In the genomic region with DNA sequence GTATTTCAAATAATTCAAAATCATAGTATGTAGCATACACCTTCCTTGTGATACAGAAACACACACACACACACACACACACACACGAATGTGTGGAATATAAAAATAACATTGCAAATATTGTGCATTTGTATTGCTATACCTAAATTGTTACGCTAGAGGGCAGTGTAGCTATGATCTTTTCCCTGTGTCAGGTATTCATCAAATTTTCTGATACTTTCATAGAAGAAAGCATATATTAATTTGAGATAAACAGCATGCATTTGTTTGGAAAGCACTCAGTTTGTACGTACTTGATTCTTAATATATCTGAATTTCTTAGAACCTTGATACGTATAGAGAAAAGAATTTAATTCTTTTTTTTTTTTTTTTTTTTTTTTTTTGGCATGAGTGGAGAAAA, we compare ENCODE assay signal across 9 mouse cellular contexts.
DNase-seq lines count a peak whose midpoint lies in the region; ATAC-seq and TF ChIP-seq lines count a peak whose summit lies in the region.
"Had no signal": no experiment of that assay in that cellular context is flagged by ENCODE, and none has a peak within 500 bp of the region (broad histone marks: within the 10 kb centered on the region; RNA-seq: fewer than 3 reads in every experiment).

No protein-coding gene starts in this region.

- ATAC-seq in G1E (ENCODE audit: extremely low read depth, insufficient number of reproducible peaks, low FRiP score, poor library complexity, severe bottlenecking): no peak; the same call in 1 of the 2 replicates

- H3K27me3 ChIP-seq in G1E (ENCODE audit: insufficient read depth, low read length): no peaks in the 10 kb centered on the region

- no peaks in the 10 kb centered on the region for H3K4me1 ChIP-seq in G1E (ENCODE audit: insufficient read depth, low read depth, low read length)

- H3K36me3 ChIP-seq in G1E (replicated peaks): no peaks in the 10 kb centered on the region

- H3K27ac ChIP-seq in layer of hippocampus, adult 2 months: no peak overlapping the region

- no peak overlapping the region for H3K4me3 ChIP-seq in layer of hippocampus, adult 2 months
- H3K4me3 ChIP-seq in G1E (ENCODE audit: low read depth, low read length): no peak overlapping the region

- peak; percentile 81 for TF ChIP-seq CTCF in layer of hippocampus, adult 2 months (conservative IDR thresholded peaks at IDR 0.05)
- TF ChIP-seq CTCF in G1E (IDR thresholded peaks at IDR 0.05; ENCODE audit: low read depth, low read length): peak; percentile 15; the same call in 1 of the 2 replicates

- no peaks in the 10 kb centered on the region for H3K9me3 ChIP-seq in G1E (replicated peaks)

- DNase-seq in cerebellum, postnatal 14 days: peak; percentile 11 to 53
- no peak for DNase-seq in cerebellum, adult 11 months
- peak; percentile 9 to 16 for DNase-seq in layer of hippocampus, adult 2 months (ENCODE audit: low spot score in 2 of 2)
- no peak for DNase-seq in layer of hippocampus, adult 8-10 months (ENCODE audit: low spot score in 2 of 2)
- no peak for DNase-seq in G1E (ENCODE audit: low spot score)
- peak; percentile 2 for DNase-seq in fibroblast of lung, adult 2 months (ENCODE audit: low read depth)
- no peak for DNase-seq in right cerebral cortex, postnatal 14 days
- no peak for DNase-seq in T-cell, adult 2 months (ENCODE audit: low spot score)
- DNase-seq: right cerebral cortex, adult 18-20 months had no signal

Comparison
In these comparisons a context has a peak if more than half of its experiments do, and no peak if none do; other contexts are left out.
1. DNase-seq: peak in cerebellum, postnatal 14 days (2 of 2), layer of hippocampus, adult 2 months (2 of 2) and fibroblast of lung, adult 2 months (single experiment); none in cerebellum, adult 11 months (single experiment), layer of hippocampus, adult 8-10 months (0 of 2), G1E (single experiment), right cerebral cortex, postnatal 14 days (single experiment) and T-cell, adult 2 months (single experiment).